Mouse (Mus musculus): ENCODE results near the gene Xdh. TPM values are rescaled to one million over a fixed set of nuclear protein-coding genes. Genes with fewer than 3 reads are reported as not detected.

Gene Xdh
- total RNA-seq, 2 experiments from 2014 or later: 130 to 431 TPM

GRCm38 (mm10) chr17:73944661-73945060 is 5.3 kb downstream of the Xdh start:
- DNase-seq (ENCODE audit: low spot score in 2 of 2): no peak

GRCm38 (mm10) chr17:73942268-73942962 is 7.6 kb downstream of the Xdh start:
- peak; percentile 33 to 57 for DNase-seq (ENCODE audit: low spot score in 2 of 2)

GRCm38 (mm10) chr17:73941816-73942215 is 8.2 kb downstream of the Xdh start:
- no peak for DNase-seq (ENCODE audit: low spot score in 2 of 2)

GRCm38 (mm10) chr17:73937073-73937472 is 12.9 kb downstream of the Xdh start:
- DNase-seq (ENCODE audit: low spot score in 2 of 2): no peak

- no peak for DNase-seq (ENCODE audit: low spot score in 2 of 2)
Measured at GRCm38 (mm10) chr17:73935163-73935562, 14.8 kb downstream of the Xdh start.

- no peak for DNase-seq (ENCODE audit: low spot score in 2 of 2)
Measured at GRCm38 (mm10) chr17:73934281-73934680, 15.7 kb downstream of the Xdh start.

GRCm38 (mm10) chr17:73933616-73934015 is 16.4 kb downstream of the Xdh start:
- no peak for DNase-seq (ENCODE audit: low spot score in 2 of 2)

GRCm38 (mm10) chr17:73932497-73933059 is 17.4 kb downstream of the Xdh start:
- no peak for DNase-seq (ENCODE audit: low spot score in 2 of 2)

GRCm38 (mm10) chr17:73919520-73919919 is 30.5 kb downstream of the Xdh start:
- no peak for DNase-seq (ENCODE audit: low spot score in 2 of 2)

- DNase-seq (ENCODE audit: low spot score in 2 of 2): no peak
Measured at GRCm38 (mm10) chr17:73918944-73919381, 31.0 kb downstream of the Xdh start.

- no peak for DNase-seq (ENCODE audit: low spot score in 2 of 2)
Measured at GRCm38 (mm10) chr17:73918138-73918537, 31.9 kb downstream of the Xdh start.

- no peak for DNase-seq (ENCODE audit: low spot score in 2 of 2)
Measured at GRCm38 (mm10) chr17:73917713-73918112, 32.3 kb downstream of the Xdh start.

GRCm38 (mm10) chr17:73914730-73915129 is 35.3 kb downstream of the Xdh start:
- DNase-seq (ENCODE audit: low spot score in 2 of 2): no peak

- DNase-seq (ENCODE audit: low spot score in 2 of 2): no peak
Measured at GRCm38 (mm10) chr17:73906076-73906475, 43.9 kb downstream of the Xdh start.

- no peak for DNase-seq (ENCODE audit: low spot score in 2 of 2)
Measured at GRCm38 (mm10) chr17:73905043-73905750, 44.8 kb downstream of the Xdh start.

GRCm38 (mm10) chr17:73903121-73903520 is 46.9 kb downstream of the Xdh start:
- DNase-seq (ENCODE audit: low spot score in 2 of 2): no peak

- DNase-seq (ENCODE audit: low spot score in 2 of 2): no peak
Measured at GRCm38 (mm10) chr17:73902234-73902636, 47.8 kb downstream of the Xdh start.

GRCm38 (mm10) chr17:73894399-73894798 is 55.6 kb downstream of the Xdh start:
- no peak for DNase-seq (ENCODE audit: low spot score in 2 of 2)

- peak in 1 of 2 experiments; percentile 9 for DNase-seq (ENCODE audit: low spot score in 2 of 2)
Measured at GRCm38 (mm10) chr17:73893822-73894221, 56.2 kb downstream of the Xdh start.

- no peak for DNase-seq (ENCODE audit: low spot score in 2 of 2)
Measured at GRCm38 (mm10) chr17:73893207-73893606, 56.8 kb downstream of the Xdh start.

GRCm38 (mm10) chr17:73891590-73891989 is 58.4 kb downstream of the Xdh start:
- no peak for DNase-seq (ENCODE audit: low spot score in 2 of 2)
